8 mouse cellular contexts compared by ENCODE assay signal in genomic region chr11:71005046-71005445, GRCm38 (mm10). TPM values are rescaled to one million over a fixed set of nuclear protein-coding genes. Genes with fewer than 3 reads are reported as not detected.
DNase-seq lines count a peak whose midpoint lies in the region; ATAC-seq lines count a peak whose summit lies in the region.

No protein-coding gene starts in this region.

- H3K4me3 ChIP-seq in kidney, embryonic 15.5 days (replicated peaks) = peak overlapping the region; percentile 90
- peak overlapping the region; percentile 89 for H3K4me3 ChIP-seq in hindbrain, embryonic 13.5 days
- H3K4me3 ChIP-seq in midbrain, embryonic 14.5 days (replicated peaks; ENCODE audit: low read depth, low read length) = peak overlapping the region; percentile 82

- peak overlapping the region; percentile 56; the same call in 1 of the 2 replicates for H3K27ac ChIP-seq in kidney, embryonic 15.5 days
- H3K27ac ChIP-seq in hindbrain, embryonic 13.5 days = peak overlapping the region; percentile 55; the same call in 1 of the 2 replicates
- H3K27ac ChIP-seq in midbrain, embryonic 14.5 days (replicated peaks; ENCODE audit: low read depth, low read length) = peak overlapping the region; percentile 61

- no peaks in the 10 kb centered on the region for H3K27me3 ChIP-seq in kidney, embryonic 15.5 days
- H3K27me3 ChIP-seq in hindbrain, embryonic 13.5 days = no peaks in the 10 kb centered on the region
- no peaks in the 10 kb centered on the region for H3K27me3 ChIP-seq in midbrain, embryonic 14.5 days (ENCODE audit: control insufficient read depth, insufficient read depth, low read length)

- H3K4me1 ChIP-seq in kidney, embryonic 15.5 days = peaks cover 16% of the 10 kb centered on the region
- H3K4me1 ChIP-seq in hindbrain, embryonic 13.5 days (replicated peaks) = peaks cover 28% of the 10 kb centered on the region
- peaks cover 15% of the 10 kb centered on the region for H3K4me1 ChIP-seq in midbrain, embryonic 14.5 days (ENCODE audit: control insufficient read depth, insufficient read depth, low read length)

- peak overlapping the region; percentile 53 for H3K4me2 ChIP-seq in kidney, embryonic 15.5 days
- peak overlapping the region; percentile 53 for H3K4me2 ChIP-seq in hindbrain, embryonic 13.5 days
- H3K4me2 ChIP-seq in midbrain, embryonic 14.5 days (ENCODE audit: low read length) = peak overlapping the region; percentile 60

- peaks cover 43% of the 10 kb centered on the region for H3K36me3 ChIP-seq in kidney, embryonic 15.5 days
- peaks cover 33% of the 10 kb centered on the region for H3K36me3 ChIP-seq in hindbrain, embryonic 13.5 days
- H3K36me3 ChIP-seq in midbrain, embryonic 14.5 days (ENCODE audit: control insufficient read depth, insufficient read depth, low read length) = peaks cover 22% of the 10 kb centered on the region

- WGBS in kidney, embryonic 15.5 days = 60% methylated on average over 5 of the region's 5 CpGs
- WGBS in hindbrain, embryonic 13.5 days = 66% methylated on average over 5 of the region's 5 CpGs
- WGBS in midbrain, embryonic 14.5 days = 66% methylated on average over 5 of the region's 5 CpGs

- ATAC-seq in kidney, embryonic 15.5 days (replicated peaks; ENCODE audit: low FRiP score) = no peak
- no peak for ATAC-seq in hindbrain, embryonic 13.5 days (ENCODE audit: low FRiP score)
- ATAC-seq in midbrain, embryonic 14.5 days (ENCODE audit: low FRiP score, low TSS enrichment) = no peak

- H3K9ac ChIP-seq in kidney, embryonic 15.5 days = no peak overlapping the region
- H3K9ac ChIP-seq in hindbrain, embryonic 13.5 days = peak overlapping the region; percentile 46; the same call in 1 of the 2 replicates
- peak overlapping the region; percentile 44; the same call in 1 of the 2 replicates for H3K9ac ChIP-seq in midbrain, embryonic 14.5 days (replicated peaks; ENCODE audit: low read length)

- no peaks in the 10 kb centered on the region for H3K9me3 ChIP-seq in kidney, embryonic 15.5 days (replicated peaks)
- H3K9me3 ChIP-seq in hindbrain, embryonic 13.5 days = no peaks in the 10 kb centered on the region
- no peaks in the 10 kb centered on the region for H3K9me3 ChIP-seq in midbrain, embryonic 14.5 days (ENCODE audit: control insufficient read depth, low read length)

- no peak for DNase-seq in kidney, postnatal 36 days
- peak; percentile 30 for DNase-seq in adipocyte (ENCODE audit: low spot score)
- no peak for DNase-seq in midbrain, embryonic 14.5 days
- no peak for DNase-seq in gastrocnemius, postnatal 4 days (ENCODE audit: low spot score in 2 of 2)
- DNase-seq in thymus, adult 18-20 months = no peak
- DNase-seq in layer of hippocampus, adult 8-10 months (ENCODE audit: low spot score in 2 of 2) = no peak

RNA-seq across cellular contexts. Expression of gene Dhx33, which starts 0.8 kb away (rescaled TPM):
- 22.1 and 22.9 TPM in 2 replicates for polyA plus RNA-seq in kidney, embryonic 15.5 days (2015; fragmentation: Nextera tagmentation; extraction: Ambion mirVana)
- 13.9 and 14.4 TPM in 2 replicates for polyA plus RNA-seq in hindbrain, embryonic 13.5 days (2015; fragmentation: Nextera tagmentation; extraction: Ambion mirVana)
- polyA plus RNA-seq in midbrain, embryonic 14.5 days (2014; fragmentation: Nextera tagmentation; extraction: Ambion mirVana) = 12.4 and 17.1 TPM in 2 replicates
- total RNA-seq in gastrocnemius, postnatal 4 days (2021) = 10 to 100 TPM; 13.9 to 19.5 TPM
- 10 to 100 TPM; 53.0 to 65.5 (median 58.5) TPM for total RNA-seq in layer of hippocampus, adult 8-10 months (2022)

RNA-seq across cellular contexts. Expression of gene Mis12, which starts 14.4 kb away (rescaled TPM):
- polyA plus RNA-seq in kidney, embryonic 15.5 days (2015; fragmentation: Nextera tagmentation; extraction: Ambion mirVana) = 41.1 and 43.8 TPM in 2 replicates
- 39.0 and 40.9 TPM in 2 replicates for polyA plus RNA-seq in hindbrain, embryonic 13.5 days (2015; fragmentation: Nextera tagmentation; extraction: Ambion mirVana)
- polyA plus RNA-seq in midbrain, embryonic 14.5 days (2014; fragmentation: Nextera tagmentation; extraction: Ambion mirVana) = 20.9 and 29.7 TPM in 2 replicates
- total RNA-seq in gastrocnemius, postnatal 4 days (2021) = 10 to 100 TPM in 1 of 2 experiments, 1 to 10 TPM in 1; 9.7 to 13.0 TPM
- 10 to 100 TPM; 15.6 to 22.4 (median 18.4) TPM for total RNA-seq in layer of hippocampus, adult 8-10 months (2022)

RNA-seq across cellular contexts. Expression of gene Derl2, which starts 14.6 kb away (rescaled TPM):
- polyA plus RNA-seq in kidney, embryonic 15.5 days (2015; fragmentation: Nextera tagmentation; extraction: Ambion mirVana) = 47.6 and 48.1 TPM in 2 replicates
- 30.7 and 34.7 TPM in 2 replicates for polyA plus RNA-seq in hindbrain, embryonic 13.5 days (2015; fragmentation: Nextera tagmentation; extraction: Ambion mirVana)
- polyA plus RNA-seq in midbrain, embryonic 14.5 days (2014; fragmentation: Nextera tagmentation; extraction: Ambion mirVana) = 23.3 and 35.7 TPM in 2 replicates
- 10 to 100 TPM; 20.2 to 20.7 TPM for total RNA-seq in gastrocnemius, postnatal 4 days (2021)
- total RNA-seq in layer of hippocampus, adult 8-10 months (2022) = 10 to 100 TPM; 24.6 to 28.8 (median 26.3) TPM

RNA-seq across cellular contexts. Expression of gene C1qbp, which starts 22.2 kb away (rescaled TPM):
- polyA plus RNA-seq in kidney, embryonic 15.5 days (2015; fragmentation: Nextera tagmentation; extraction: Ambion mirVana) = 286 and 311 TPM in 2 replicates
- 191 and 192 TPM in 2 replicates for polyA plus RNA-seq in hindbrain, embryonic 13.5 days (2015; fragmentation: Nextera tagmentation; extraction: Ambion mirVana)
- polyA plus RNA-seq in midbrain, embryonic 14.5 days (2014; fragmentation: Nextera tagmentation; extraction: Ambion mirVana) = 170 and 178 TPM in 2 replicates
- total RNA-seq in gastrocnemius, postnatal 4 days (2021) = 100 to 1,000 TPM; 163 to 164 TPM
- total RNA-seq in layer of hippocampus, adult 8-10 months (2022) = 100 to 1,000 TPM; 103 to 108 (median 106) TPM

RNA-seq across cellular contexts. Expression of gene 6330403K07Rik, which starts 28.3 kb away (rescaled TPM):
- polyA plus RNA-seq in kidney, embryonic 15.5 days (2015; fragmentation: Nextera tagmentation; extraction: Ambion mirVana) = 57.7 and 69.4 TPM in 2 replicates
- 601 TPM in 2 replicates for polyA plus RNA-seq in hindbrain, embryonic 13.5 days (2015; fragmentation: Nextera tagmentation; extraction: Ambion mirVana)
- polyA plus RNA-seq in midbrain, embryonic 14.5 days (2014; fragmentation: Nextera tagmentation; extraction: Ambion mirVana) = 317 and 572 TPM in 2 replicates
- total RNA-seq in gastrocnemius, postnatal 4 days (2021) = 10 to 100 TPM; 19.5 to 21.8 TPM
- 100 to 1,000 TPM; 206 to 237 (median 226) TPM for total RNA-seq in layer of hippocampus, adult 8-10 months (2022)
